Mouse (Mus musculus) neural tube, embryonic 13.5 days (tissue): ENCODE data around the gene Pcnt. TPM values are rescaled to one million over a fixed set of nuclear protein-coding genes. Genes with fewer than 3 reads are reported as not detected.
A peak's percentile ranks its signal among the peaks of the same experiment; 100 is the strongest.

ENCODE experiments used
- ATAC-seq: fragments of 200-750 bp; cut with Nextera tagmentation; 2 replicates; pipeline ENCODE4 v1.8.0; 2017; ENCODE audit warnings: low read depth, mild to moderate bottlenecking, moderate TSS enrichment, moderate library complexity
- H3K27ac ChIP-seq: fragments of 300-500 bp; sonication (generic); replicated peaks from 2 replicates; pipeline ENCODE4 v1.5.1; 2015; ENCODE audit warnings: moderate library complexity, mild to moderate bottlenecking, inconsistent platforms
- H3K27me3 ChIP-seq: fragments of 300-500 bp; sonication (generic); 2 replicates; pipeline ENCODE4 v1.6.1; 2015; ENCODE audit warnings: mild to moderate bottlenecking, inconsistent platforms
- H3K36me3 ChIP-seq: fragments of 300-500 bp; sonication (generic); 2 replicates; pipeline ENCODE4 v1.6.1; 2015; ENCODE audit warnings: mild to moderate bottlenecking, inconsistent platforms
- H3K4me1 ChIP-seq: fragments of 300-500 bp; sonication (generic); replicated peaks from 2 replicates; pipeline ENCODE4 v1.6.1; 2015; ENCODE audit warnings: inconsistent platforms
- H3K4me2 ChIP-seq: fragments of 300-500 bp; sonication (generic); 2 replicates; pipeline ENCODE4 v1.6.1; 2015; ENCODE audit warnings: inconsistent platforms, mild to moderate bottlenecking, moderate library complexity
- H3K4me3 ChIP-seq: fragments of 300-500 bp; sonication (generic); 2 replicates; pipeline ENCODE4 v1.5.1; 2015; ENCODE audit warnings: mild to moderate bottlenecking, inconsistent platforms
- H3K9ac ChIP-seq: fragments of 300-500 bp; sonication (generic); 2 replicates; pipeline ENCODE4 v1.6.1; 2015; ENCODE audit warnings: moderate library complexity, mild to moderate bottlenecking, inconsistent platforms
- H3K9me3 ChIP-seq: fragments of 300-500 bp; sonication (generic); 2 replicates; pipeline ENCODE4 v1.6.1; 2016; ENCODE audit warnings: inconsistent platforms
- WGBS: fragments of 180-500 bp; shearing (Covaris S2); methylation state at CpG from one replicate; pipeline ENCODE4 v1.1.7; 2015; 5-methylcytosine and 5-hydroxymethylcytosine counted together
- polyA plus RNA-seq: library from polyadenylated mRNA; unstranded; fragments of >200 nt; fragmentation: Nextera tagmentation; extraction: Ambion mirVana; gene quantifications from 2 replicates; pipeline ENCODE4 v1.2.1, GENCODE M21; 2015

Pcnt gene
- polyA plus RNA-seq, 1 experiment from 2014 or later: 7.7 TPM

- no peak overlapping the region for H3K9ac ChIP-seq
- H3K4me3 ChIP-seq: no peak overlapping the region
- no peaks in the 10 kb centered on the region for H3K36me3 ChIP-seq
- no peak overlapping the region for H3K27ac ChIP-seq
- WGBS: 75% methylated on average over 5 of the region's 5 CpGs
- H3K4me1 ChIP-seq: no peaks in the 10 kb centered on the region
- H3K27me3 ChIP-seq: no peaks in the 10 kb centered on the region
- 0 out of 2 replicates have a peak, but pooled peaks cover 4% of the 10 kb centered on the region for H3K9me3 ChIP-seq
- no peak for ATAC-seq
- H3K4me2 ChIP-seq: no peak overlapping the region
Measured at GRCm38 (mm10) chr10:76455289-76455688, 12.7 kb upstream of the Pcnt start.

- Histone ChIP-seq H3K36me3 (no peaks in the 10 kb centered on the region), H3K27ac (no peak within 1 kb of the TSS), H3K27me3 (no peaks in the 10 kb centered on the region), H3K4me1 (0 out of 2 replicates have a peak, but pooled peaks cover under 1% of the 10 kb centered on the region), H3K9ac (no peak within 1 kb of the TSS), H3K4me2 (no peak within 1 kb of the TSS), H3K9me3 (no peaks in the 10 kb centered on the region), H3K4me3 (no peak within 1 kb of the TSS)
- 78% methylated on average over 5 of the region's 5 CpGs for WGBS
- no peak for ATAC-seq
Measured at GRCm38 (mm10) chr10:76448851-76449250, 6.3 kb upstream of the Pcnt start, which contains the start of gene 2610028H24Rik. Gene 2610028H24Rik, plus strand, starts transcription at chr10:76449081.

DNA sequence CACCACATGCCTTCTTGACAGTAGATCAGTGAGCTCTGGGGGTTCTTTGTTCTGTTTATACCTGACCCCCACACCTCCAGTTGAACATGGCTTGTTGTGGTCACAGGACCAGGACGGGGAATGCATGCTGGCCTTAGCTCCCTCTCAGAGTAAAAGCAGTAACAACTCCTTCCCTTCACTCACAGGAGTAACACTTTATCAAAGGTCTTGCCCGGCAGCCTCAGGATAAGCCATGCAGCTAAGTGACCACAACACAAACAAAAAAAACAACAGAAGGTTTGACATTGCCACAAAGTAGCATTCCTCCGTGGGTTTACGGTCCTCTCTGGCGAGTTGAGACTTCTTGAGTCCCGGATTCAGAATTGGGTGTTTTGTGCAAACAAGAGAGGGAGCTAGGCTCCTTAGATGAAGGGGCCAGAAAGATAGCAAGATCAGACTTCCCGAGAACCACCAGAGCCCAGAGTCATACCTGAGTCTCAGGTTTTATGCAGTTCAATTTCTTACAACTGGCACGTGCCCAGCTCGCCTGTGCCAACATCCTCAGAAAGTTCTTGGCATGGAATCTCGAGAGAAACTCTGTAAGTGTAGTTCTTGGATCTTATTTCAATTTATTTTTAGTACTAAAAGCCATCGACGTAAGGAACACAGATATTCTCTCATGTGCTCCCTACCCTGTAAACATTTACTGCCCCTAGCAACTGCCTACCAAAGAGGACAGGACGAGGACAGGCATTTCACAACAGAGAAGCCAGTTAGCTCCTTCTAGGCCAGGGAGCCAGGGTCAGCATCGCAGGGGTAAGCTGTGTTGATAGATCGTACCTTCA is 5.0 kb upstream of the Pcnt start:
- H3K27me3 ChIP-seq: no peaks in the 10 kb centered on the region
- H3K27ac ChIP-seq: no peak overlapping the region
- H3K36me3 ChIP-seq: no peaks in the 10 kb centered on the region
- no peak for ATAC-seq
- H3K4me3 ChIP-seq: no peak overlapping the region
- H3K4me2 ChIP-seq: no peak overlapping the region
- H3K9ac ChIP-seq: no peak overlapping the region
- no peaks in the 10 kb centered on the region for H3K9me3 ChIP-seq
- peaks cover 9% of the 10 kb centered on the region for H3K4me1 ChIP-seq
- WGBS: 83% methylated on average over 15 of the region's 15 CpGs

DNA sequence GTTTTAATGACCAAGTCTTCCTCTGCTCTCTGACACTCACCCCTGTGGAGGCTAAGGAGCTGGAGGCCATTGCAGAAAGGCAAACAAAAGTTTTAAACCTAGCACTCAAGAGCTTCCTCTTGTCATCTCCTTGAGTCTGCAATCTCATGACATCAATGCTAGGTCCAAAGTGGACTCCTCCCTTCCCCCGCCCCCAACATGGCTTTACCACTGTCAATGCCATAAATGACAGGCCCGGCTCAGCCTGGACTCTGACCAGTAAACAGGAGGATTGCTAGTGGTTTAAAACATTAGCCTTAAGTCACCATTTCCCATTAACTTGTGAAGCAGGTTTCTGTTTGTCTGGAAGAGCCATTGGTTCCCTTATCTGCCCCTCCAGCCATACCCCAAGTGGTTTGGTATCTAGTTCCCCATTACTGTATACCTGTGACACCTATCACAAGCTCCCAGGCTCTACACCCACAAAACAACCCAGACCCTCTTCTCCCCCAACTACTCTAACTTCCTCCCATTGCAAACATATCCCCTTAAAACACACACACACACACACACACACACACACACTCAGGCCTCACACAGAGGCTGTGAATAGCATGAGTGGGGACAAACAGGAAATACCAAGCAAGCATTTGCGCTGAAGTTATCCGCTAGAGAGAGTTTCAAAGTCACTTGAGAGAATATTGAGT is 3.6 kb upstream of the Pcnt start:
- Histone ChIP-seq H3K4me3 (no peak overlapping the region), H3K9ac (no peak overlapping the region), H3K4me1 (peaks cover 17% of the 10 kb centered on the region), H3K9me3 (no peaks in the 10 kb centered on the region), H3K27ac (no peak overlapping the region), H3K36me3 (no peaks in the 10 kb centered on the region), H3K27me3 (no peaks in the 10 kb centered on the region), H3K4me2 (no peak overlapping the region)
- no peak for ATAC-seq
- 77% methylated on average over 4 of the region's 4 CpGs for WGBS

GRCm38 (mm10) chr10:76440281-76440680 is 2.3 kb downstream of the Pcnt start, which contains the start of gene AC141477.1:
Gene AC141477.1, minus strand, starts transcription at chr10:76440444.
- H3K4me1 ChIP-seq: peaks cover 22% of the 10 kb centered on the region
- no peak within 1 kb of the TSS for H3K4me3 ChIP-seq

DNA sequence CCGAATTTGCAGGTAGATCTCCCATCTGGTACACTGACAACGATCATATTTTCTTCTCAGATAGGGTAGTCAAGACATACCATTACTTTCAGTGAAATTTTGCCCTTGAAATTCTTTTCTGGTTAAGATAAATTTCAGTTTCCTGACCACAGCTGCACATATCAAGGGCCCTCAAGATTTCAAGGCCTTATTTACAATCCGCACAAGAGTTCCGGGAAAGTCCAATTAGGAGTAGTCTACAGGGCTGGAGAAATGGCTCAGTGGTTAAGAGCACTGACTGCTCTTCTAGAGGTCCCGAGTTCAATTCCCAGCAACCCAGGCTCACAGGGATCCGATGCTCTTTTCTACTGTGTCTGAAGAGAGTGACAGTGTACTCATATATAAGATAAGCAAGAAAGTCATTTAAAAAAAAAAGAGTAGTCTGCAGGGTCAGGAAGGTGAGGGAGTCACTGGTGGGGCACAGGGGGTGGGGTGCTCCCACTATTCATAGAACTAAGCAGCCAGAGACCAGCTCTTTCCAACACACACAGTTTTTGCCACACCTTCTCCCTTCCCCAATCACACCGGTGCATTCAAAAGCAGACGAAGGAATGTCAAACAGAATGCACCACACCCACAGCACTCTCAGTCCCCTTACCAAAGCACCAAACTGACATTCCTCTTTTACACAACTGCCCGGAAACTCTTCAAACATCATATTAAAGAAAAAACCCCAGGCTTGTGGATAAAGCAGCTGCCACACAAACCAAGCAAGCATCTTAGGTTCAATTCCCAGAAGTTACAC is 3.3 kb downstream of the Pcnt start:
- no peak overlapping the region for H3K4me2 ChIP-seq
- WGBS: 92% methylated on average over 9 of the region's 9 CpGs
- no peak overlapping the region for H3K4me3 ChIP-seq
- no peaks in the 10 kb centered on the region for H3K27me3 ChIP-seq
- no peaks in the 10 kb centered on the region for H3K9me3 ChIP-seq
- no peak overlapping the region for H3K9ac ChIP-seq
- no peak for ATAC-seq
- peaks cover 57% of the 10 kb centered on the region for H3K36me3 ChIP-seq
- no peak overlapping the region for H3K27ac ChIP-seq
- H3K4me1 ChIP-seq: peaks cover 22% of the 10 kb centered on the region

More at GRCm38 (mm10) chr10:76440281-76440680, 2.3 kb downstream of the Pcnt start, which contains the start of gene AC141477.1:
- peaks cover 47% of the 10 kb centered on the region for H3K36me3 ChIP-seq
- no peaks in the 10 kb centered on the region for H3K27me3 ChIP-seq
- WGBS: 95% methylated on average over 17 of the region's 17 CpGs
- H3K27ac ChIP-seq: no peak within 1 kb of the TSS
- H3K9me3 ChIP-seq: no peaks in the 10 kb centered on the region
- H3K9ac ChIP-seq: no peak within 1 kb of the TSS
- no peak for ATAC-seq
- H3K4me2 ChIP-seq: peak within 1 kb of the TSS; percentile 78; the same call in 1 of the 2 replicates

DNA sequence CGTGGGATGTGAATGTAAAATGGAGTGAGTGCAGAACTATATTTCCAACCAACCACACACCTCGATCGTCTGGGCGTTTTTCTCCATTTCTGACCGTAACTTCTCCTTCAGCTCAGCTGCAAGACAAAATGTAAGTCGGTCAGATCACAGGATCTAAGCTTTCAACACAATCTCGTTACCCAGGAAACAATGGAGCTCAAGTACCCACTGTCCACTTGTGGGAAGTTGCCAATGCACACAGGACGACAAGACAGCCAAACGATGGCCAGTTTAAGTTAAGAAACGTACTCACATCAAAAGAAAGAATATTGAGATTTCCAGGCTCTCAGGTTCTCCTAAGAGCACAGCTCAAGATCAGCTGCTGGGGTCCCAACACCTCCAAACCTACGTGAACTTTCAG is 8.7 kb downstream of the Pcnt start:
- 95% methylated on average over 11 of the region's 11 CpGs for WGBS
- H3K27ac ChIP-seq: no peak overlapping the region
- peaks cover 99% of the 10 kb centered on the region for H3K36me3 ChIP-seq
- ATAC-seq: no peak
- H3K4me1 ChIP-seq: no peaks in the 10 kb centered on the region
- H3K9me3 ChIP-seq: no peaks in the 10 kb centered on the region
- no peak overlapping the region for H3K4me2 ChIP-seq
- H3K27me3 ChIP-seq: no peaks in the 10 kb centered on the region
- H3K4me3 ChIP-seq: no peak overlapping the region
- H3K9ac ChIP-seq: no peak overlapping the region

DNA sequence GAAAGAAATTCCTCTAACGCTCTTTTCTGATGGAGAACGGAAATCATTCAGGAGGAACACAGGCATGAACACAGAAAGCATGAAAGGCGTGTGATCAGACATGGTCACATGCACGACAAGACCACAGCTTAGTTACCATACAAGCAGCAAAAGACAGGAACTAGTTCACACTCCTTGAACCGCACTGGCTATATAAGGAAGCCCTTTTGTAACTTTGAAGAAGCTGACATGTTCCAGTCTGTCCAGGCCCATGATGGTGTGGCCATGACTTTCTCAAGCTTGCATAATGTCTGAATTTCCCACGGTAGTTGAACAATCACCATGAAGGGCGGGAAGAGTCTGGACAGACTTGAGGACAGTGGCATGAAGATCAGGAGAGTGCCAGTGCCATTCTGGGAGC is 16.9 kb downstream of the Pcnt start:
- no peak overlapping the region for H3K27ac ChIP-seq
- no peak for ATAC-seq
- H3K4me1 ChIP-seq: no peaks in the 10 kb centered on the region
- H3K9ac ChIP-seq: no peak overlapping the region
- no peak overlapping the region for H3K4me2 ChIP-seq
- no peak overlapping the region for H3K4me3 ChIP-seq
- H3K36me3 ChIP-seq: peaks cover 96% of the 10 kb centered on the region
- H3K27me3 ChIP-seq: no peaks in the 10 kb centered on the region
- no peaks in the 10 kb centered on the region for H3K9me3 ChIP-seq
- 97% methylated on average over 7 of the region's 7 CpGs for WGBS

GRCm38 (mm10) chr10:76416811-76417210 is 25.8 kb downstream of the Pcnt start:
- H3K36me3 ChIP-seq: peaks cover 90% of the 10 kb centered on the region
- H3K4me3 ChIP-seq: no peak overlapping the region
- no peak overlapping the region for H3K9ac ChIP-seq
- WGBS: 92% methylated on average over 12 of the region's 12 CpGs
- no peaks in the 10 kb centered on the region for H3K27me3 ChIP-seq
- H3K27ac ChIP-seq: no peak overlapping the region
- no peak for ATAC-seq
- H3K9me3 ChIP-seq: no peaks in the 10 kb centered on the region
- no peak overlapping the region for H3K4me2 ChIP-seq
- H3K4me1 ChIP-seq: no peaks in the 10 kb centered on the region

- Histone ChIP-seq H3K4me3 (no peak overlapping the region), H3K9ac (no peak overlapping the region), H3K27me3 (no peaks in the 10 kb centered on the region), H3K9me3 (no peaks in the 10 kb centered on the region), H3K4me1 (no peaks in the 10 kb centered on the region), H3K4me2 (no peak overlapping the region), H3K27ac (no peak overlapping the region), H3K36me3 (peaks cover 90% of the 10 kb centered on the region)
- no peak for ATAC-seq
- WGBS: 95% methylated on average over 10 of the region's 10 CpGs
Measured at GRCm38 (mm10) chr10:76408520-76408919, 34.1 kb downstream of the Pcnt start.

- peaks cover 53% of the 10 kb centered on the region for H3K36me3 ChIP-seq
- WGBS: 92% methylated on average over 12 of the region's 12 CpGs
- H3K9me3 ChIP-seq: no peaks in the 10 kb centered on the region
- H3K9ac ChIP-seq: no peak overlapping the region
- no peak overlapping the region for H3K4me2 ChIP-seq
- no peaks in the 10 kb centered on the region for H3K4me1 ChIP-seq
- no peak for ATAC-seq
- H3K4me3 ChIP-seq: no peak overlapping the region
- H3K27me3 ChIP-seq: no peaks in the 10 kb centered on the region
- no peak overlapping the region for H3K27ac ChIP-seq
Measured at GRCm38 (mm10) chr10:76392596-76392995, 50.0 kb downstream of the Pcnt start.

DNA sequence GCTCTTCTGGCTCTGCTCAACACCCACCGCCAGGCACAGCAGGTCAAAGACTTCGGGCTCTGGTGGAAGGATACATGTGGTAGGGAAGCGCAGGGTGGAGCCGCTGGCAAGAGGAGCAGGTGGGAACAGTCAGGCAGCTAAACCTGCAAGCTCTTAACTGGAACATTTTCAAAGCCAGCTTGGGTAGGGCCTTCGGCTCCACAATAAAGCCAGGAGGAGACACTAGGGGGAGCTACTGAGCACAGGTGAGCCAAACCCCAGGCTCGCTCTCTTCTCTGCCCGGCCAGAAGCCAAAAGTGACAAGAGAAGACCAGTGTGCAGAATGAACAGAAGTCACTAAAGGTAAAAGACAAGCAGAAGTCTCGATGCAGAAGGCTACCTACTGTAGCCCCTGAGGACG is 50.8 kb downstream of the Pcnt start:
- 86% methylated on average over 9 of the region's 9 CpGs for WGBS
- no peak overlapping the region for H3K27ac ChIP-seq
- peaks cover 47% of the 10 kb centered on the region for H3K36me3 ChIP-seq
- no peak for ATAC-seq
- no peak overlapping the region for H3K4me3 ChIP-seq
- H3K4me1 ChIP-seq: no peaks in the 10 kb centered on the region
- H3K9me3 ChIP-seq: no peaks in the 10 kb centered on the region
- H3K4me2 ChIP-seq: no peak overlapping the region
- no peaks in the 10 kb centered on the region for H3K27me3 ChIP-seq
- H3K9ac ChIP-seq: no peak overlapping the region
